Mouse (Mus musculus): ENCODE results near the gene Ikzf2. TPM values are rescaled to one million over a fixed set of nuclear protein-coding genes. Genes with fewer than 3 reads are reported as not detected.

Ikzf2 gene
- polyA plus RNA-seq (2012; rRNA removed): 1.9 and 2.1 TPM in 2 replicates

- peak; percentile 12 to 66 for DNase-seq (ENCODE audit: extremely low spot score in 1 of 2, low spot score in 1 of 2)
These were observed at the start of gene Ikzf2 for GRCm38 (mm10) chr1:69687076-69687991. Ikzf2 (minus strand) TSS chr1:69687245.

GRCm38 (mm10) chr1:69729729-69730128, 42.7 kb upstream of the Ikzf2 start:
- no peak for DNase-seq (ENCODE audit: extremely low spot score in 1 of 2, low spot score in 1 of 2)

GRCm38 (mm10) chr1:69729031-69729679, 42.1 kb upstream of the Ikzf2 start:
- DNase-seq (ENCODE audit: extremely low spot score in 1 of 2, low spot score in 1 of 2): peak in 1 of 2 experiments; percentile 1

GRCm38 (mm10) chr1:69727968-69728367, 40.9 kb upstream of the Ikzf2 start:
- no peak for DNase-seq (ENCODE audit: extremely low spot score in 1 of 2, low spot score in 1 of 2)

- DNase-seq (ENCODE audit: extremely low spot score in 1 of 2, low spot score in 1 of 2): no peak
These were observed 30.1 kb upstream of the Ikzf2 start for GRCm38 (mm10) chr1:69717107-69717506.

- DNase-seq (ENCODE audit: extremely low spot score in 1 of 2, low spot score in 1 of 2): no peak
These were observed 21.5 kb upstream of the Ikzf2 start for GRCm38 (mm10) chr1:69708571-69708970.

GRCm38 (mm10) chr1:69703506-69704156, 16.6 kb upstream of the Ikzf2 start:
- no peak for DNase-seq (ENCODE audit: extremely low spot score in 1 of 2, low spot score in 1 of 2)

- DNase-seq (ENCODE audit: extremely low spot score in 1 of 2, low spot score in 1 of 2): no peak
These were observed 4.9 kb upstream of the Ikzf2 start for GRCm38 (mm10) chr1:69691946-69692345.

GRCm38 (mm10) chr1:69688961-69689360, 1.9 kb upstream of the Ikzf2 start:
- peak; percentile 10 to 77 for DNase-seq (ENCODE audit: extremely low spot score in 1 of 2, low spot score in 1 of 2)

GRCm38 (mm10) chr1:69688118-69688517, 1.1 kb upstream of the Ikzf2 start:
- DNase-seq (ENCODE audit: extremely low spot score in 1 of 2, low spot score in 1 of 2): no peak

- no peak for DNase-seq (ENCODE audit: extremely low spot score in 1 of 2, low spot score in 1 of 2)
These were observed 337 bp downstream of the Ikzf2 start for GRCm38 (mm10) chr1:69686741-69687075.

GRCm38 (mm10) chr1:69685890-69686490, 1.1 kb downstream of the Ikzf2 start:
- no peak for DNase-seq (ENCODE audit: extremely low spot score in 1 of 2, low spot score in 1 of 2)

- no peak for DNase-seq (ENCODE audit: extremely low spot score in 1 of 2, low spot score in 1 of 2)
These were observed 1.8 kb downstream of the Ikzf2 start for GRCm38 (mm10) chr1:69685049-69685889.

GRCm38 (mm10) chr1:69684280-69685040, 2.6 kb downstream of the Ikzf2 start:
- DNase-seq (ENCODE audit: extremely low spot score in 1 of 2, low spot score in 1 of 2): no peak

- no peak for DNase-seq (ENCODE audit: extremely low spot score in 1 of 2, low spot score in 1 of 2)
These were observed 3.2 kb downstream of the Ikzf2 start for GRCm38 (mm10) chr1:69683851-69684250.

- DNase-seq (ENCODE audit: extremely low spot score in 1 of 2, low spot score in 1 of 2): no peak
These were observed 4.0 kb downstream of the Ikzf2 start for GRCm38 (mm10) chr1:69683058-69683457.

GRCm38 (mm10) chr1:69682261-69682660, 4.8 kb downstream of the Ikzf2 start:
- no peak for DNase-seq (ENCODE audit: extremely low spot score in 1 of 2, low spot score in 1 of 2)

GRCm38 (mm10) chr1:69681003-69681402, 6.0 kb downstream of the Ikzf2 start:
- no peak for DNase-seq (ENCODE audit: extremely low spot score in 1 of 2, low spot score in 1 of 2)

GRCm38 (mm10) chr1:69680501-69680900, 6.5 kb downstream of the Ikzf2 start:
- no peak for DNase-seq (ENCODE audit: extremely low spot score in 1 of 2, low spot score in 1 of 2)
